Mouse (Mus musculus) ovary, postnatal 10 days (tissue): ENCODE data around the gene Gpbar1.

Experiments
- DNase-seq: peaks from one replicate; pipeline ENCODE4 v3.0.0; 2022; ENCODE audit warnings: low spot score

The Gpbar1 gene

DNA sequence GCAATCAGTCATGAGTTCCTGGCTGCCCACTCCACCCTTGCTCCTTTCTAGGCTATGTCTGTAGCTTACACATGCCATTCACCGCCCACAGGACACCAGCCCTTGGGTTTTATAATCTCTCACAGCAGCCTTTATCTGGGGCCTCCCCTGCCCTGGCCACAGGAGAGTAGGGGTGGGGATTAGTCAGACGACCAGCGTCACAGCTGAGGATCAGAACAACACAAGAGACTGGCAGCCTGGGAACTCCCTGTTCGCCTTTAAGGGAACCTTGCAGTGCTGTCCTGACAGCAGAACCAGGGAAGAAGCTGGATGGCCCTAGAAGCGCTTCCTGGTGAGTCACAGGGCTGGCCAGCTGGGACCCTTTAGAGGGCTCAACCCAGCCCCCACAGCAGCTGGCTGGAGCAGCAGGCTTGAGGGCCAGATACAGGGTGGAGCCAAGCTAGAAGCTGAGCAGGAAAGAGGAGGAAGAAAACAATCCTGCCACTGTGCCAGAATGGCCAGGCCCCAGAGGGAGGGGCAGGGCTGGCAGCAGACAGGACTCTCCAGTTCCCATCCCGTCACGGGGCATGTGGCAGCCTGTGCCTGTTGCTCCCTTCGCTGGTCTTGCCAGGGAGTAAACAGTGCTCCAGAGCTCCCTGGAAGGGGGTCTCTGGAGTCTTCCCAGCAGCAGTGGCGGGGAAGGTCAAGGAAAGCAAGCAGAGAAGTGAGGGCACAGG, 17.3 kb downstream of the Gpbar1 start:
- peak; percentile 69 for DNase-seq

DNA sequence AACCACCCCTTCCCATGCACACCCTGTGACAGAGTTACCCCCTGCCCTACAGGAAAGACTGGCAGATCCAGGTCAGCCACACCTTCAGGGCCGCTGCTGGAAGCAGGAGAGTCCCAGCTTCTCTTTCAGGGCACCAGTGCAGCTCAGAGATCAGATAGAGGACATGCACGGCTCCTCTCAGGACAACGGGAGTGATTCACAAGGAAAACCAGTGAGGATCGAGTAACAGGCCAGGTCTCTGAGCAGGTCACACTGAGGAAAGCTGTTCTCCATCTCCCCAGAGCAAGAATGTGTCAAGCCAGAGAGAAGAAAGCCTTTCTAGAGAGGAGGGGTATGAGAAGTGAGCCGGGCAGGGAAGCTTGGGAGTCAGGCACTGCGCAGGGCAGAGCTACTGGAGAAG, 18.1 kb downstream of the Gpbar1 start:
- no peak for DNase-seq

DNA sequence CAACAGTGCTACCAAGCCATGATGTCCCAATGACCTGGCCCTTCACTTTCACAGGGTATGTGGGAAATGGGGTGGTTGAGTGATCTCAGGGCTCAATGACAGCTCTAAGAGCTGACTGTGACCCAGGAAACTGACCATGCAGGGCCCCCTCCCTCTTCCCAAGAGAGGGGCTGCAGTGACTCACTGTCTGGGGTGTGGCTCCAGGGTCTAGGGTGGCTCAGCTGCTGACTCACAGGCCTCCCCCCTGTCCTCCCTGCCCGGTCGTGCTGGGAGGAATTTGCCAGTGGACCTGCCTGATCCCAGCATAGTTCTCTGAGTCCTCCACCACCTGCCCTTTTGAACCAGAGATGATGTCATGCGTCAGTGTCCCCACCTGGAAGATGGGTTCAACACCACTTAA, 18.9 kb downstream of the Gpbar1 start:
- no peak for DNase-seq

DNA sequence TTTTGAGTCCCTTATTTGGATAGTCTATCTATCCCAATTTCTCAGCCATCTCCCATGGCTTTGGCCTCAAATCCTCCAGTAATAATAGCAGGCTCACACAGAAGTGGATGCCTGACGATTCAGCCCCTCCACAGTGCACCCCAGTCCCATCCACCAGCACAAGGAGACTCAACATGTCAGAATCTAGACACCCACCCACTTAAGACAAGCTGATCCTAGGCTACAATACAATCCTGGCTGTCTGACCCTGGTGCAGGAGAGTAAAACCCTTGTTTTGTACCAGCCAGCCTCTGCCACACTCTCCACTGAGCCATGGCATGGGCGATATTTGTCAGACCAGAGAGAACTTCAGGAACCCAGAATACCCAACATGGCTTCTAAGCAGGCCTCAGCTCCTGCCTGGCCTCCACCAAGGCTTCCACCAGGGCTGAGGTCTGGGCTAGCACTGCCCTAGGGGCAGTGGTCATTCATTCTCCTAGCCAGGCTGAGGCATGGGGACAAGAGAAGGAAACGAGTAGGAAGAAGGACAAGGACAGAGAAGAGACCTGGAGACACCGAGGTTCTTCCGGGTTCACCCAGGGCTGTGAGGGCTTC, 19.9 kb downstream of the Gpbar1 start:
- DNase-seq, result no peak

DNA sequence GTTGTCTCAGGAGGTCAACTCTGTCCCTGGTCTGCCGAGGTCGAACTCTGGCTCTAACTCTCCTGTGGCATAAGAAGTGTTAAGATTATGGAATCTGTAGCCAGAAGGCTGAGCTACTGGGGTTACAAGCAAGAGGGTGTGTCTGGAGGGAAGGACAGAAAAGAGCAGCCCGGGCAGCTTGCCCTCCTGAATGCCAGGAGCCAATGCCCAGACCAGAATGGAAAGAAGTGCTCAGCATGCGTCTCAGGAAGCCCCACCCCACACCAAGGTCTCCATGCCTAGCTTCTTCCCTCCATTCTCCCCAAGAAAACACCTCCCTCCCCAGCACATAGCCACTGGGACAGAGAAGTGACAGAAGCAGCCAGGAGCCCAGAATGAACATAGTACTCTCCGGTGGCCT, 20.6 kb downstream of the Gpbar1 start:
- DNase-seq, result no peak

DNA sequence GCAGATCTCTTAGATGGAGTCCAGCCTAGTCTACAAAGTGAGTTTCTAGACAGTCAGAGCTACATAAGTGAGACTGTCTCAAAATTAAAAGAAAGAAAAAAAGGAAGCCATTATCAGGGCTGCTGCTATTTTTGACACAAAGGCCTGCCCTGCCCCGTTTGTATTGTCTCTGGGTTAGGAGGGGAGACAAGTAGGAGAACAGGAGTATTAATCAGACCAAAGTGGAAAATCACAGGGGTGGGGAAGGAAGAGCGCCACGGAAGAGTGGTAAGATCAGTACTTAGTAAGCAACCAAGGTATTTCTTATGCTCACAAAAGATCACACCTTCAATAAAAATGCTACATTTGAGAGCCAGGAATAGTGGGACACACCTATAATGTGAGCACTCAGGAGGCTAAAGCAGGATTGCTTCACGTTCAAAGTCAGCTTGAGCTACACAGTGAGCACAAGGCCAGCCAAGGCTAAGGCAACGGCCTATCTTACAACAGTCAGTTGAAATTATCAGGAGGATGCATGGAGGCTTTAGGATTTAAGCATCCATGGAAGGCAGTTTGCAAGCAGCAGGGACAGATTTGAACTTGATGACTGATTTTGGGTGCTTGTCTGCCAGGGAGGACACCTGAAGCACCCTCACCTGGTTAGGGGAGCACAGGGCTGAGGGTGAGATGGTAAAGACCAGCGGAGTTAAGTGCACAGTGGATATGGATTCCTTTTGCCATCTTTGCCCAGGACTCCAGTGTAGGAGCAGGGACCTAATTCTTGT, 22.2 kb downstream of the Gpbar1 start:
- no peak for DNase-seq

DNA sequence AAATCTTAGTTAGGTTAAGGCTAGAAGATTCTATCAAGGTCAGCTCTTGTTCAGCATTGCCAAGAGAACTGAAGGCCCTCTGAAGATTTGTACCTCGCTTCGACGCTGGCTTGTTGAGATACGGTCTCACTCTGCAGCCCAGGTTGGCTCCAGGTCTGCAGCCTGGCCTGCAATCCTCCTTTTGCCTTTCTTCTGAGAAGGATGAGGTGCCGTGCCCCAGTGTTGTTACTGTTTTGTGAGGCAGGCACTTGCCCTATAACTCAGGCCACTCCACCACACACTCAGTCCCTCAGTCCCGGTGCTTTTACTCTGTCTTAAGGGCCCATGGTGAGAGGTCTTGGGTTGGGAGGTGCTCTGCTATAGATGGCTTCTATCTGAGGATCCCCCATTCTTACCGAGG, 23.9 kb downstream of the Gpbar1 start:
- no peak for DNase-seq

DNA sequence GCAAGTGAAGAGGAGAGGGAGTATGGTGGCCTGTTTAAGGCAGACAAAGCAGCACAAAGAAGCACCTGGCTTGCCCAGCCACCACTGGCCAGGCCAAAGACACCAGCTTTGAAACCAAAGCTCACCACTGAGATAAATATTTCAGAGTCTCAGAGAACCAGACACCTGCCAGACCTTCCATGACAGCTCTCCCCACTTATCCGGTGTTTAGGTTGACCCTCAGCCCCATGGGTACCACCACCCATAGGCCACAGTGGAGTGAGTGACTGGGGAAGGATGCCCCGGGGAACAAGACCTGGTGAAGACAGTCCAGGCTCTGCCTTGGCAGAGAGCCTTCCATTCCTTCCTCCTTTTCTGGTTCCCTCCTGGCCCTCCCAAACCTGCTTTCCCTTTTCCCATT, 24.5 kb downstream of the Gpbar1 start:
- no peak for DNase-seq

DNA sequence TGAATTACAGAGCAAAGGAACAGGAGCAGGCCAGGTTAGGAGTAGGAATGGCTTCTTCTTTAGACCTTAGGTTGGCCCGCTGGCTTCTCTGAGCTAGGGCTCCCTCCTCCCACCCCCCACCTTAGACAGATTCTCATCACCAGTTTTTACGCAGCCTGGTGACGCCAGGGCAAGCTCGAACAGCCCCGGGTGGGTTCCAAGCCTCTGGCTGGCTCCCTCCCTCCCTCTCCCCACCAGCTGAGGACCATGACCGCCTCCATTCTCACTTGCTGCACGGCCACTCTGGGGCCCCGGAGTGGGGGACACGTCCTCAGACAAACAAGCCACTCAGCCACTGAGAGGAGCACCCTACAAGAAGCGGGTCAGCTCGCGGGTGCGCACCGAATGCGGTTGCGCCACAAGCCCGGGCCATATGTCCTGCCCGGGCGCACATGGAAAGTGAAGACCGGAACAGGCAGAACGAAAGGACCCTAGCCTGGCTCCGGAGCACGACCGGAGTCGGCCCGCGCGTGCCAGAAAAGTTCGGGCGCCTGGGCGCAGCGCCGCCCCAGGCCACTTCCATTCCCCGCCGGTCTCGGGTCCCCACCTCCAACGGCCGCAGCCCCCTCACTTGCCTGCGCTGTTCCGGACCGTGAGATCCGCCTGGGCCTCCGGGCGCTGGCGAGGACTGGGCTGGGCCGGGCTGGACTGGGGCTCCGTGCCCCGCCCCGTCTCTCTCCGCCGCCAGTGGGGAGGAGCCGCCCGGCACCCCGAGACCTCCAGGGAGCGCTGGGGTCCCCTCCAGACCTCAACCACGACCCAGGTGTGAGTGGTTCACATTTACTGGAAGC, 25.4 kb downstream of the Gpbar1 start:
- peak; percentile 76 for DNase-seq

DNA sequence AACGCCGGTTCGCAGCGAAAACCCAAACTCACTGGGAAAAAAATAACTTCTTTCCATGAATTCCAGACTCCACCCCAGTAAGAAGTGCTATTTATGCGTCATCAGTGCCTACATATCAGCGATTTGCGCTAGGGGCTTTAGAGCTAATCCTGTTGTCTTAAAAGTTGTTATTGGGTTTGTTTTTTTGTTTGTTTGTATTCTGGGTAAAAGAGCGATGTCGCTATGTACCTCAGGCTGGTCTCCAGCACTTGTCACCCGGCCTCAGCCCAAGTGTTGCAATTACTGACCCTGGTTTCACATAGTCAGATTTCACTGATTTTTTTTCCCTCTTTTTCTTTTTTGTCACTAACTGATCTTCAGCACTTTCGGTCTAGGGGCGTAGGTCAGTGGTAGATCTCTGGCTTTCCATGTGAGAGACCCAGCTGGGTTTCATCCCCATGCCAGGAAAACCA, 26.0 kb downstream of the Gpbar1 start:
- no peak for DNase-seq

DNA sequence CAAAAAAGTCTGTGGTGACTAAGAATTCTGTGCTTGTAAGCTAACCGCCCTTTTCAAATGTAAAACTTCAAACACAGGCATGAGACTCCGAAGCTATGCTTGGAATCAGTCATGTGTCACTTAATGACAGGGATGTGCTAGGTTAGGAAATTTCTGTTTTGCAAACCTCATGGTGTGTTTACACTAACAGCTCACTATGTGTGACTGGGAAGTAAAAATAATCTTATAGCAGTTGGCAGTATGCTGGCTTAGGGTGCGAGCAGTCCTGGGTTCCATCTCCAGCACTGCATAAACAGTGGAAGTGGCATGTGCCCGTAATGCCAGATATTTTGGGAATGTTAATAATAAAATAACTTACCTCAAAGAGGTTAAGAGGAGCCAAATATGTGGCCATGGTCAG, 26.6 kb downstream of the Gpbar1 start:
- no peak for DNase-seq

DNA sequence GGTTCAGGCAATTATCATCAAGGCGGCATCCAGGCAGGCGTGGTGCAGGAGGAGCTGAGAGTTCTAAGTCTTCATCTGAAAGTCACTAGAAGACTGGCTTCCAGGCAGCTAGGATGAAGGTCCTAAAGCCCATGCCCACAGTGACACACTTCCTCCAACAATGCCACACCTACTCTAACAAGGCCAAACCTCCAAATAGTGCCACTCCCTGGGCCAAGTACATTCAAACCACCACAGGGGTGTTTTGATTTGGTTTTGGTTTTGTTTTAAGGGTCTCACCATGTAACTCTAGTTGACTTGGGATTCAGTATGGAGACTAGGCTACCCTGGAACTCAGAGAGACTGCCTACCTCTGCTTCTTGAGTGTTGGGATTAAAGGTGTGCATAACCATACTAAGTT, 27.2 kb downstream of the Gpbar1 start, which contains the start of gene Tmbim1:
Gene Tmbim1 (minus strand): TSS at position 101 of the 400 bp plus-strand sequence.
- no peak for DNase-seq

DNA sequence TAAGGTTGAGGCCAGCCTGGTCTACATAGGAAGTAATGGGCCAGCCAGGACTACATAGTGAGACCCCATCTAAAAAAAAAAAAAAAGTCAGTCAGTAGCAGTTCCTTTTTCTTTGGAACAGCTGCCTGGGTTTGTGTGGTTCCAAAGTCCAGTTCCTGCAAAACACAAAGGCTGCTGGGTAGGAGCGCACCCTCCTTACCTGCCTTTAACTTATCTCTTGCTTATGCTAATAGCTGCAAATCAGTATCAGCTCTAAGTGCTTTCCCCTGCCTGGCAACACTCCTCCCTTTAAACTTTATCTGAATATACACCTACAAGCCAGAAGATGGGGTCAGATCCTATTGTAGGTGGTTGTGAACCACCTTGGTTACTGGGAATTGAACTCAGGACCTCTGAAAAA, 28.8 kb downstream of the Gpbar1 start:
- DNase-seq, result no peak

DNA sequence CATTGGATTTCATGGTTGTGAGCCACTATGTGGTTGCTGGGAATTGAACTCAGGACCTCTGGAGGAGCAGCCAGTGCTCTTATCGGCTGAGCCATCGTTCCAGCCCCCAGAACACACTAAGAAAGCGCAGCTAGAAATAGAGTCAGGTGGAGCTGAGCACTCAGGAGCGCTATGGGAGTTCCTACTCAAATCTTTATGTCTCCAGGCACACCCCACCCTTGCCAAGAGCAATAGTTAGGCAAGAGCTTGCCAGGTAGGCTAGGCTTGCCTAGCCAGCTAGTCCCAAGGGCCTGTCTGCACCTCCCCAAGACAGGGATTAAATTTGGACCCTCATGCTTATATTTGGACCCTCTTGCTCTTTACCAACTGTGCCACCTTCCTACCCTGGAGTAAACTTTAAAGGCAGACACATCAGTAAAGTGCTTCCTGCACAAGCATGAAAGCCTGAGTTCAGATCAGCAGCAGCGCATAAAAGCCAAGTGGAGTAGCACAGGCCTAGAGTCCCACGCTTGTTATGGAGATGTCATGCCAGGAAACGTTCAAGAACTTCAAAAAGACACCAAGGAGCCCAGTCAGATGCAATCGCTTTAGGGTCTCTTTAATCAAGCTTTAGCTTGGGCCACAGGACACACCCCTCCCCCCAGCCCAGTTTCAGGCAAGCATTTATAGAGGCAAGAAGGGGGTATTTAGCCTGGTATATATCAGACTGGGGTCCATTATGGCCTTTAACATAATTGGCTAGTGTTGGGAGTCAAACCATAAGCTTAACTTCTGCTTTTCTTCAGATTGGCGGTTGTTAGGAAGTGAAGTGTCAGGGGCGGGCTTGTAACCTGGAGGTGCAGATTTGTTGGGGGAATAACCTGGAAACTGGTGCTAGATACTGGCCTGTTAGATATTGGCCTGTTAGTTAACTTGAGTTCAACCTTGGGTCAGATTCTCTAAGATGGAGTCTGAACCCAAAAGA, 29.9 kb downstream of the Gpbar1 start:
- DNase-seq, result no peak

DNA sequence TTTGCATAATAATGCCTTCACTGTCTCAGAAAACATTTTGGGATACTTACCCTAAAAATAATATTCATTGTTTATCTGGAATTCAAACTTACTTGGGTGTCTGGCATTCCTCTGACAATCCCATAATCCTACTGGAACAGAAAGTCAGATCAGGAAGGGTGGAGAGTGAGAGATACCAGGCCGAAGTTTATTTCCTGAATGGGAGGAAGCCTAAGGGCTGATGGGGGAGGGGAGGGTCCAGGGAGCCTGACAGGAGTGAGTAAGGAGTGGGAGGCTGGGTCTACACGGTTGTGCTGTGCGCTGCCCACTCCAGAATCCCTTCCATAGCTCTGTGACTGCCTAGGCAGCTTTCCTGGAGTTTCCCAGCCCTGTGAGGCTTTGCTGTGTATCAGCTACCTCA, 31.4 kb downstream of the Gpbar1 start:
- DNase-seq, result no peak

DNA sequence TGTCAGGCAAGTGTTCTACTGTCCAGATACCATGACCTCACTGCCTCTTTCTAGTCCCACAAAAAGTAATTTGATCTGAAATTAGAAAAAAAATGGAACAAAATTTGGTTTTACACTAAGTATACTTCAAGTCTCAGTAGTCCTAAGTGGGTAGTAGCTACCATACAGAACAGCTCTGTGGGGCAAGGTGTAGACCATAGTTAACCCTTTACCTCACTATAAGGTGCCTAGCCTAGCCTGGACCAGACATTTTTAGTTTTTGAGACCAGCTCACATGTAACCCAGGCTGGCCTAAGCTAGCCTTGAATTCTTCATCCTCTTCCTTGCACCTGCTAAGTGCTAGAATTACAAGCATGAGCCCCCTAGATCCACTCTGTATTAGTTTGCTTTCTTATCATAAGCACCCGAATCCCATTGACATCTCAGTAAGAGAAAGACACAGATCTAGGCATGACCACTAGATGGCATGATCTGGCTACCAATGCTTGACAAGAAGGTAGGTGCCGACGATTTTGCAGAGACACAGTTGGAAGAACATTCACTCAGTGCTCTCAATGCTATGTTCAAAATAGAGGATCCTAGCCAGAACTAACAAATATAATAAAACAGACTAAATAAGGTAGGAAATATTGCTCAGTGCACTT, 34.8 kb downstream of the Gpbar1 start:
- no peak for DNase-seq

DNA sequence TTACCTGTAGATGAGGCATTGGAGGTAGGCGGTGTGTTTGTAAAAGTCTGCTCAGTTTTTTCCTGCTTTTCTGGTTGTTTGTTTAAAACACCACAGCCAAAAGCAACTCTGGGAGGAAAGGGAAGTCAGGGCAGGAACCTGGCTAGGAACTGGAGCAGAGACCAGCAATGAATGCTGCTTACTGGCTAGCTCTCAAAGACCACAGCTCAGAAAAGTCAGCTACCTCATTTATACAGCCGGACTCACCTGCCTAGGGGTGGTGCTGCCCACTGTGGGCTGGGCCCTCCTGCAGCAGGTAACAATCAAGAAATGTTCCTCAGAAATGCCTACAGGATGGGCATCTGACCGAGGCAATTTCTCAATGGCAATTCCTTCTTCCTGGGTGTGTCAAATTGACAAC, 36.4 kb downstream of the Gpbar1 start:
- DNase-seq, result no peak

DNA sequence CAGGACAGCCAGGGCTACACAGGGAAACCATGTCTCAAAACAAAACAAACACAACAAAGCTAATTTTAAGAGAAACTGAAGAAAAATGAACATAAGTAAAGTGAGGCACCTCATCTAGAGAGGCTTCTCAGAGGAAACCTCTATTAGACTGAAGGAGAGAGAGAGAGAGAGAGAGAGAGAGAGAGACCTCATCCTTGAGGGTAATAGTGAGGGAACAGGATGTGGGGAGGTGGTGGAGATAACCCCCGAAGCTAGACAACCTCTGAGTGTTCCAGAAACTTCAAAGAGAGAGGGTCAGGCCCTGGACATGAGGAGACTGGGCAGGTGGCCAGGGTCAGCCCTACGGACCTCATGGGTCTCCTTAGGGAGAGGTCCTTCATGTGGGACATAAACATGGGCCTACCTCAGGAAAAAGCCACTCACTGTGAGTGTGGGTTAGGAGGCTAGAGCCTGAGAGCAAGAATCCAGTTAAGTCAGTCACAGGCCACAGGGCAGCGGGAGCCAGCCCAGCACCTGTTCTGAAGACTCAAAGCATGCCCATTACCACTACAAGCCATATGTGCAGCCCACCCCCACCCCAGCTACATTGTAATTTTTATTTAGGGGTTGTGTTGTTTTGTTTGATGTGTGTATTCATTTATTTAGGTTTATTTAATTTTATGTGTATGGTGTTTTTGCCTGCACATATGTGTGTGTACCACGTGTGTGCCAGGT, 37.9 kb downstream of the Gpbar1 start:
- DNase-seq, result no peak

DNA sequence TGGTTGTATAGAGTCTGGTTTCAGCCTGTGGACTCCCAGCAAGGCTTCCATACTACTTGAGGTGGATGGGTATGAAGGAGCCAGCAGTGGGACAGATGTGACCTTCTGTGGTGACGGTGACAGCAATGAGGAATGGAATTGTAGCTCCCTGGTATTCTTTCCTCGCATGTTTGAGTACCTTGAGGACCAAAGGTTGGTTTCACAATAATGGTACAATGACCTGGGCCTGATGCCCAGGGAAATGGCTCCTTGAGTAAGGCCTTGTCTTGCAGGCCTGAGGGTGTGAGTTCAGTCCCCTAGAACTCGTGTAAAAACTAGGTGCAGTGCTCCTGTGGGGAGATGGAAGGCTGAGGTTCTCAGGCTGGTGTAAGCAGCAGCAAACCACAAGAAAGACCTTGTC, 40.4 kb downstream of the Gpbar1 start:
- DNase-seq, result no peak

DNA sequence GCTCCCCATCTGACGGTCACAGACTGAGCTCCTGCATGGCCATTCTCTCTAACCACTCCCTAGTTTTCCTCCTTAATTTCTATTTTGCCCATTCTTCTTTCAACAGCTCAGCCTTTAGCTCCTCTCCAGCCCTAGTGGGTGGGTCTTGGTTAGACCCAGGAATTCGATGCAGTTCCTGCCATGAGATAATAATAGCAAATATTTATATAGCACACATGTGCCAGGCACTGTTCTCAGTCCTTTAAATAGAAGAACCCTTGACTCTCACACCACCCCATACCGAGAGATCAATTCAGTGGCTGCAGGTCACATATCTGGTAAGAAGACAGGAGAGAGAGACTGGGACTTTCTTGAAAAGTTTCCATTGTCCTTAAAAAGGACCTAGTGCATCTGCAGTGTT, 43.0 kb downstream of the Gpbar1 start:
- DNase-seq, result no peak
